Mouse (Mus musculus): ENCODE data around the gene Kcnab1.

- TF ChIP-seq CTCF (IDR thresholded peaks at IDR 0.05; ENCODE audit: borderline replicate concordance, insufficient read depth, low read depth, low read length) (no peak), POLR2A (IDR thresholded peaks at IDR 0.05; ENCODE audit: borderline replicate concordance, insufficient read depth, low read length) (no peak)
Observed at GRCm38 (mm10) chr3:65151808-65152207, 42.6 kb downstream of the Kcnab1 start.
